Mouse (Mus musculus) c-Kit-positive CD71-positive TER-119-positive erythroid progenitor cells, embryonic 14.5 days (primary cell): ENCODE measurements around the gene Dpysl5.

ENCODE experiments used
- DNase-seq: peaks from one replicate; pipeline ENCODE4 v3.0.0-alpha.2; 2013; ENCODE audit warnings: low spot score

Gene Dpysl5

GRCm38 (mm10) chr5:30824124-30824988 lies 113.0 kb downstream of the Dpysl5 start:
- no peak for DNase-seq

- DNase-seq, result no peak
Observed at GRCm38 (mm10) chr5:30825166-30825565, 113.8 kb downstream of the Dpysl5 start.

GRCm38 (mm10) chr5:30825821-30826220 lies 114.5 kb downstream of the Dpysl5 start:
- no peak for DNase-seq

GRCm38 (mm10) chr5:30833416-30833815 lies 122.1 kb downstream of the Dpysl5 start:
- DNase-seq, result no peak

- DNase-seq, result no peak
Observed at GRCm38 (mm10) chr5:30839731-30840130, 128.4 kb downstream of the Dpysl5 start.

GRCm38 (mm10) chr5:30841896-30842295 lies 130.5 kb downstream of the Dpysl5 start:
- DNase-seq, result no peak
